Mouse (Mus musculus) megakaryocyte, embryonic 14.5 days (primary cell): ENCODE data around the gene Ptprf.

ENCODE experiments used
- FLI1 ChIP-seq: IDR thresholded peaks from 2 replicates; pipeline ENCODE4 v1.6.1; 2012; ENCODE audit warnings: low read length, inconsistent platforms, mixed read lengths
- GATA1 ChIP-seq: IDR thresholded peaks from 3 replicates; pipeline ENCODE4 v1.6.1; 2012; ENCODE audit warnings: mixed read lengths, low read length, inconsistent platforms, borderline replicate concordance

DNA sequence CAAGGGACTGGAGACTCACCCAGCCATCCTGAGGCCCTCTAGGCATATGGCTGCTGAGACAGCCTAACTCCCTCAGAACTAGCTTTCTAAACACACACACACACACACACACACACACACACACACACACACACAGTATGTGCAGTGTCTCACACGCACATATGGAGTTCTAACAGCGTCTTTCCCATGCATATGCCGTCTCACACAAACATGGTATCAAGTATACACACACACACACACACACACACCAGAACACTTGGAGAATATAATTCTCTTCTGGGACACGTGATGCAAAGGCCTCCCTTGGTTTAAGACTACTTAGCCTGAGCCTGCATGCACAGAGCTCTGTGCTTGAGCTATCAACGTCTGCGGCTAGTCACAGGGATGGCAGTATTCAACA, 59.3 kb downstream of the Ptprf start:
- TF ChIP-seq GATA1 (no peak), FLI1 (no peak)
